Mouse (Mus musculus): ENCODE data around the gene Afdn. TPM values are rescaled to one million over a fixed set of nuclear protein-coding genes. Genes with fewer than 3 reads are reported as not detected.

Afdn gene
- polyA plus RNA-seq, 1 experiment from 2014 or later = 87.3 TPM

- Histone ChIP-seq H3K27ac (no peak overlapping the region), H3K4me2 (replicated peaks) (no peak overlapping the region), H3K9me3 (no peaks in the 10 kb centered on the region), H3K27me3 (no peaks in the 10 kb centered on the region), H3K9ac (no peak overlapping the region), H3K36me3 (no peaks in the 10 kb centered on the region), H3K4me3 (no peak overlapping the region), H3K4me1 (peaks cover 23% of the 10 kb centered on the region)
- 26% methylated on average over 2 of the region's 2 CpGs for WGBS
- no peak for ATAC-seq (ENCODE audit: insufficient number of reproducible peaks, insufficient read depth, low FRiP score, low TSS enrichment)
These were observed 19.5 kb upstream of the Afdn start for GRCm38 (mm10) chr17:13740796-13741195.

DNA sequence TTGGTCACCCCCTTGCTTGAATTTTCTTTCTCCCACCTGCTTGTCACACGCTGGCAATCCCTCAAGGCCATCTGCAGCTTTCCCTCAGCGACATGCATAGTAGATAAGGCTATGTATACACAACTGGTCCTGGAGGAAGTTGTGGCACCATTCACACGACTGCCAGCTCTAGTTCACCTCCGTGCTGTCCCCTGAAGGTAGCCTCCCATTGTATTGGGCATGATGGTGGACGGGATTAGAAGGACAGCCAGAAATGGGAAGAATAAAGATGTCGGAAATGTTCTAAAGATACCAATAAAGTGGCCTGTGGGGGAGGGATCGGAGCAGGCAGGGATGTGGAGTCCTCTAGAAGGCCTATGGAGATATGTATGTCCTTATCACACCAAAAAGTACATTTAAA lies 18.7 kb upstream of the Afdn start:
- H3K4me1 ChIP-seq = peaks cover 23% of the 10 kb centered on the region
- no peak for ATAC-seq (ENCODE audit: insufficient number of reproducible peaks, insufficient read depth, low FRiP score, low TSS enrichment)
- no peak overlapping the region for H3K4me2 ChIP-seq (replicated peaks)
- H3K27ac ChIP-seq = no peak overlapping the region
- H3K9ac ChIP-seq = no peak overlapping the region
- H3K36me3 ChIP-seq = no peaks in the 10 kb centered on the region
- H3K27me3 ChIP-seq = no peaks in the 10 kb centered on the region
- no peaks in the 10 kb centered on the region for H3K9me3 ChIP-seq
- WGBS = 79% methylated on average over 7 of the region's 7 CpGs
- no peak overlapping the region for H3K4me3 ChIP-seq

- Histone ChIP-seq H3K27me3 (no peaks in the 10 kb centered on the region), H3K4me2 (replicated peaks) (no peak overlapping the region), H3K4me1 (peaks cover 23% of the 10 kb centered on the region), H3K9ac (no peak overlapping the region), H3K9me3 (no peaks in the 10 kb centered on the region), H3K4me3 (no peak overlapping the region), H3K27ac (no peak overlapping the region), H3K36me3 (no peaks in the 10 kb centered on the region)
- ATAC-seq (ENCODE audit: insufficient number of reproducible peaks, insufficient read depth, low FRiP score, low TSS enrichment) = no peak
- 32% methylated on average over 2 of the region's 2 CpGs for WGBS
These were observed 18.0 kb upstream of the Afdn start for GRCm38 (mm10) chr17:13742334-13742733.

GRCm38 (mm10) chr17:13742941-13743708 lies 17.2 kb upstream of the Afdn start:
- Histone ChIP-seq H3K27me3 (no peaks in the 10 kb centered on the region), H3K4me2 (replicated peaks) (no peak overlapping the region), H3K9me3 (no peaks in the 10 kb centered on the region), H3K36me3 (no peaks in the 10 kb centered on the region), H3K27ac (no peak overlapping the region), H3K4me3 (no peak overlapping the region), H3K9ac (no peak overlapping the region), H3K4me1 (peaks cover 22% of the 10 kb centered on the region)
- 54% methylated on average over 7 of the region's 7 CpGs for WGBS
- no peak; the same call in 1 of the 2 replicates for ATAC-seq (ENCODE audit: insufficient number of reproducible peaks, insufficient read depth, low FRiP score, low TSS enrichment)

DNA sequence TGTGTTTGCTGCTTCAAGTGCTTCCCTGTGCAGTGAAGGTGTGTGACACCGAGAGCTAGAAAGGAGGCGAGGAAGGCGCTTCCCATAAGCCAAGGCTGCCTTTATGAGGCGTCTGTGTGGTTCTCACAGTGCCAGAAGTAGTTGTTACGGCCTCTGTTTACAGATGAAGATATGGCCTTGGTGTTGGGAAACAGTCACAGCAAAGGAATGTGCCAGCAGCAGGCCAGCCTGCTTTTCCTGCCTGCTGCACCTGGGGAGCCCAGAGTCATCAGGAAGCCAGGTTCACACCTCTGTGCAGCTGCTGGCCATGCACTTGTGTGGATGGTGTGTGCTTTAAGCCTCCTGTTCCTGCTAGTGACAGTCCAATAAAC lies 16.6 kb upstream of the Afdn start:
- ATAC-seq (ENCODE audit: insufficient number of reproducible peaks, insufficient read depth, low FRiP score, low TSS enrichment) = no peak
- Histone ChIP-seq H3K4me2 (replicated peaks) (no peak overlapping the region), H3K4me1 (peaks cover 20% of the 10 kb centered on the region), H3K9ac (no peak overlapping the region), H3K9me3 (no peaks in the 10 kb centered on the region), H3K27me3 (no peaks in the 10 kb centered on the region), H3K27ac (no peak overlapping the region), H3K36me3 (no peaks in the 10 kb centered on the region), H3K4me3 (no peak overlapping the region)
- 48% methylated on average over 5 of the region's 5 CpGs for WGBS

- no peaks in the 10 kb centered on the region for H3K36me3 ChIP-seq
- WGBS = 88% methylated on average over 6 of the region's 6 CpGs
- H3K4me3 ChIP-seq = no peak overlapping the region
- no peaks in the 10 kb centered on the region for H3K9me3 ChIP-seq
- H3K27ac ChIP-seq = no peak overlapping the region
- no peak for ATAC-seq (ENCODE audit: insufficient number of reproducible peaks, insufficient read depth, low FRiP score, low TSS enrichment)
- no peak overlapping the region for H3K9ac ChIP-seq
- H3K4me2 ChIP-seq (replicated peaks) = no peak overlapping the region
- H3K27me3 ChIP-seq = no peaks in the 10 kb centered on the region
- H3K4me1 ChIP-seq = peaks cover 20% of the 10 kb centered on the region
These were observed 16.1 kb upstream of the Afdn start for GRCm38 (mm10) chr17:13744219-13744618.

DNA sequence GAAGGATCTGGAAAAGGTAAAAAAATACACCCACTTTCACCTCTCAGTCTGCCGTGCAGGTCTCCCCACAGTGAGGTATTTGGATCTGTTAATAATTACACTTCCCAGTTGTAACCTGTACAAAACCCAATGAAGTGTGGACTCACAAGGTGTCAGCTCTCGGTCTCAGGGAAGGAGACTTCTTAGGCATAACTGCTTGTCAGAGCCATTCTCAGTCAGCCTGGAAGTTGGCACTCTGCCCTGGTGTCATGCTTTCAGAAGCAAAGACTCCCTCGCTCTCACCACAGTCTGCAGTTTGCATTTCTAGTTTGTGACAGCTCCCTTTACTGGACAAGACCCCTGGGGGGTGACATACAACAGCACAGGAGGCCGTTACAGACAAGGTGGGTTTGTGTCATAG lies 15.5 kb upstream of the Afdn start:
- Histone ChIP-seq H3K27me3 (no peaks in the 10 kb centered on the region), H3K9me3 (no peaks in the 10 kb centered on the region), H3K4me1 (peaks cover 20% of the 10 kb centered on the region), H3K36me3 (no peaks in the 10 kb centered on the region), H3K4me2 (replicated peaks) (no peak overlapping the region), H3K9ac (no peak overlapping the region), H3K27ac (no peak overlapping the region), H3K4me3 (no peak overlapping the region)
- ATAC-seq (ENCODE audit: insufficient number of reproducible peaks, insufficient read depth, low FRiP score, low TSS enrichment) = no peak
- WGBS = 56% methylated on average over 4 of the region's 4 CpGs

DNA sequence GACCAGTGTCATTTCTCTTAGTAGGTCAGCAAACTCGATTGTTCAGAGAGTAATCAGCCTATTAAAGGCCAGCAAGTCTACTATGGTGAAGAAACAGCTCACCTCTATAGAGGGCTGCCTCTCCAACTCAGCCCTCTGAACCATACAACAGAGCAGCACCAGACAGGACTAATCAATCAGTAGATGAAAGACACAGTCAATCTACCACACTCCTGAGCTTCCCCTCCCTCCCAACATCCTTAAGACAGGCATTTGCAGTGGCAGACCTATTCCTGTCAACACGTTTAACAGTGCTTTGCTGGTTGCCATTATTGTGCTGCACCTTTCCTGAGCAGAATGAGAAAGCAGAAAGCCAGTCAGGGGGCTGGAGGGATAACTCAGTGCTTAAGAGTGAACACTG lies 15.0 kb upstream of the Afdn start:
- Histone ChIP-seq H3K27me3 (no peaks in the 10 kb centered on the region), H3K9me3 (no peaks in the 10 kb centered on the region), H3K4me3 (no peak overlapping the region), H3K4me2 (replicated peaks) (no peak overlapping the region), H3K27ac (no peak overlapping the region), H3K36me3 (no peaks in the 10 kb centered on the region), H3K9ac (no peak overlapping the region), H3K4me1 (peaks cover 20% of the 10 kb centered on the region)
- WGBS = 54% methylated on average over 2 of the region's 2 CpGs
- no peak for ATAC-seq (ENCODE audit: insufficient number of reproducible peaks, insufficient read depth, low FRiP score, low TSS enrichment)

- Histone ChIP-seq H3K4me2 (replicated peaks) (no peak overlapping the region), H3K9me3 (no peaks in the 10 kb centered on the region), H3K4me3 (no peak overlapping the region), H3K36me3 (no peaks in the 10 kb centered on the region), H3K27ac (no peak overlapping the region), H3K27me3 (no peaks in the 10 kb centered on the region), H3K4me1 (peaks cover 20% of the 10 kb centered on the region), H3K9ac (no peak overlapping the region)
- 47% methylated on average over 6 of the region's 6 CpGs for WGBS
- ATAC-seq (ENCODE audit: insufficient number of reproducible peaks, insufficient read depth, low FRiP score, low TSS enrichment) = no peak
These were observed 14.0 kb upstream of the Afdn start for GRCm38 (mm10) chr17:13746330-13746729.

DNA sequence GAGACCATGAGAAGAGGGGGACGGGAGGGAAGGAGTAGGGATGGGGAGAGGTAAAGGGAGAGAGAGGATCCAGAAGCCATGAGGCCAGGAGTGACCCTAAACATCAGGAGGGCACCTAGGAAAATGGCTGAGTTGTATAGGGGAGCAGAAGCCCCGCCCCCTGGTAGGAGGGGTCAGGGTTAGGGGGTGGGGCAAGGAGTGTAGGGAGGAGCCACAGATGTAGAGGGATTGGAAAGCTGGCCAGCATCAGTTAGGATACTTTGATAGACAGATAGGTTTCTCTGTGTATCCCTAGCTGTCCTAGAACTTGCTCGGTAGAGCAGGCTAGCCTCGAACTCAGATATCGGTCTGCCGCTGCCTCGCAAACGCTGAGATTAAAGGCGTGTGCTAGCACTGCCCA lies 12.7 kb upstream of the Afdn start:
- Histone ChIP-seq H3K4me3 (no peak overlapping the region), H3K4me2 (replicated peaks) (no peak overlapping the region), H3K27me3 (no peaks in the 10 kb centered on the region), H3K36me3 (no peaks in the 10 kb centered on the region), H3K27ac (no peak overlapping the region), H3K4me1 (peaks cover 16% of the 10 kb centered on the region; the same call in 1 of the 2 replicates), H3K9me3 (no peaks in the 10 kb centered on the region), H3K9ac (no peak overlapping the region)
- 87% methylated on average over 9 of the region's 9 CpGs for WGBS
- ATAC-seq (ENCODE audit: insufficient number of reproducible peaks, insufficient read depth, low FRiP score, low TSS enrichment) = no peak

DNA sequence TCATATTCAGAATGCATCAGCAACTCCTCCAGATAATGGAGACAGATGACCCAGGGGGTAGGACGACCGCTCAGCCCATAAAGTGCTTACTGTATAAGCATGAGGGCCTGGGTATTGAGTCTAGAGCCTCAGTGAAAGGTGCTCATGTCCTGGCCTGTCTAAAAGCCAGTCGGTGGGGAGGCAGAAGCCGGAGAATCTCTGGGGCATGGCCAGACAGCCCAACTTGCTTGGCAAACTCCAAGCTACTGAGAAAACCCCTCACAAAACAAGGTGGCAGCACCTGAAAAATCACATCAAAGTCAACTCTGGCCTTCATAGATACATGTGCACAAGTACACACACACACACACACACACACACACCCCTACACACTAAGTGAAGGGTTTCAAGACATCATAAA lies 11.3 kb upstream of the Afdn start:
- 90% methylated on average over 4 of the region's 4 CpGs for WGBS
- no peak for ATAC-seq (ENCODE audit: insufficient number of reproducible peaks, insufficient read depth, low FRiP score, low TSS enrichment)
- no peak overlapping the region for H3K4me2 ChIP-seq (replicated peaks)
- H3K27ac ChIP-seq = no peak overlapping the region
- peaks cover 8% of the 10 kb centered on the region; the same call in 1 of the 2 replicates for H3K4me1 ChIP-seq
- H3K9ac ChIP-seq = no peak overlapping the region
- no peaks in the 10 kb centered on the region for H3K27me3 ChIP-seq
- no peaks in the 10 kb centered on the region for H3K36me3 ChIP-seq
- H3K9me3 ChIP-seq = no peaks in the 10 kb centered on the region
- no peak overlapping the region for H3K4me3 ChIP-seq

- Histone ChIP-seq H3K27me3 (no peaks in the 10 kb centered on the region), H3K4me1 (no peaks in the 10 kb centered on the region), H3K27ac (no peak overlapping the region), H3K9me3 (no peaks in the 10 kb centered on the region), H3K9ac (no peak overlapping the region), H3K4me3 (no peak overlapping the region), H3K36me3 (no peaks in the 10 kb centered on the region), H3K4me2 (replicated peaks) (no peak overlapping the region)
- no peak for ATAC-seq (ENCODE audit: insufficient number of reproducible peaks, insufficient read depth, low FRiP score, low TSS enrichment)
- 80% methylated on average over 4 of the region's 4 CpGs for WGBS
These were observed 6.4 kb upstream of the Afdn start for GRCm38 (mm10) chr17:13753918-13754317.
